Mouse (Mus musculus) CD8-positive naive resting alpha-beta T cell, adult 2 months (primary cell): ENCODE data around the gene Ghrhr.

Source experiments
- DNase-seq, 2 experiments: peaks; one replicate each; pipeline ENCODE4 v3.0.0; 2022; ENCODE audit warnings: low read depth in 2 of 2, low spot score in 2 of 2

Gene Ghrhr

GRCm38 (mm10) chr6:55394854-55395253 is 18.8 kb downstream of the Ghrhr start:
- no peak for DNase-seq

GRCm38 (mm10) chr6:55396176-55396575 is 20.1 kb downstream of the Ghrhr start:
- DNase-seq: no peak

- no peak for DNase-seq
Measured at GRCm38 (mm10) chr6:55396622-55397041, 20.5 kb downstream of the Ghrhr start.

- DNase-seq: no peak
Measured at GRCm38 (mm10) chr6:55398869-55399628, 23.0 kb downstream of the Ghrhr start.

- DNase-seq: no peak
Measured at GRCm38 (mm10) chr6:55399910-55400309, 23.8 kb downstream of the Ghrhr start.

GRCm38 (mm10) chr6:55402041-55402776 is 26.1 kb downstream of the Ghrhr start:
- no peak for DNase-seq

GRCm38 (mm10) chr6:55403411-55404309 is 27.6 kb downstream of the Ghrhr start:
- DNase-seq: no peak

GRCm38 (mm10) chr6:55404421-55404990 is 28.4 kb downstream of the Ghrhr start:
- DNase-seq: no peak

- no peak for DNase-seq
Measured at GRCm38 (mm10) chr6:55407345-55407744, 31.2 kb downstream of the Ghrhr start.

- DNase-seq: no peak
Measured at GRCm38 (mm10) chr6:55410119-55410775, 34.2 kb downstream of the Ghrhr start.

- DNase-seq: no peak
Measured at GRCm38 (mm10) chr6:55410977-55411376, 34.9 kb downstream of the Ghrhr start.

- no peak for DNase-seq
Measured at GRCm38 (mm10) chr6:55416202-55416601, 40.1 kb downstream of the Ghrhr start.

- no peak for DNase-seq
Measured at GRCm38 (mm10) chr6:55418746-55419410, 42.8 kb downstream of the Ghrhr start.

GRCm38 (mm10) chr6:55420411-55420810 is 44.3 kb downstream of the Ghrhr start:
- DNase-seq: no peak

- no peak for DNase-seq
Measured at GRCm38 (mm10) chr6:55420869-55421361, 44.8 kb downstream of the Ghrhr start.

- no peak for DNase-seq
Measured at GRCm38 (mm10) chr6:55432121-55432520, 56.0 kb downstream of the Ghrhr start.

GRCm38 (mm10) chr6:55434360-55434759 is 58.3 kb downstream of the Ghrhr start:
- no peak for DNase-seq

- no peak for DNase-seq
Measured at GRCm38 (mm10) chr6:55435266-55436159, 59.4 kb downstream of the Ghrhr start.

GRCm38 (mm10) chr6:55437919-55438318 is 61.8 kb downstream of the Ghrhr start:
- no peak for DNase-seq
